ENCODE assay signal across 8 mouse cellular contexts in the genomic region with DNA sequence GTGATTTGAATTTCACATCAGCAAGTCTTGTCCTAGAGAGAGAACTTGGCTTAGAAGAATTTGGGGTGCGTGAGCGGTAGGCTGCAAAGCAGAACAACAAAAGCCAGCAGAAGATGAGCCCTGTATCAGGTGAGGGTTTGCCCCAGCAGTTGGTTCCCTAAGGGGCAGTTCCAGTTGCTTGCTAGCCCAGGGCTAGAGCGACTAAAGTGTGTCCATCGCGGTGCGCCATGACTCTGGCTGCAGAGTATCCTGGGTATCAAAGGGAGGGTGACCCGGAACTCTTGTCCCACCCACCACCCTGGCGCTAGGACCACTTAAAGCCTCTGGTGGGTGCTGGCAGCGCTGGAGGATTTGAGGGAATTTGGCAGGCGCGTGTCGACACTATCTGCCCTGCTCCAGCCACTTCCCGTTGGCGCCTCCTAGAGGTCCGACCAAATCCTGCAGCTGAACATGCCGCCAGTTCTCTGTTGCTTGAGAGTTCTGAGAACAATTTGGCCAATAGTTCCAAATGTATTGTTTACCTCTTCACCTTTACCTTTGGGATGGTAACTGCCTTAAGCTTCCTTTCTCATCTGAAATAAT. TPM values are rescaled to one million over a fixed set of nuclear protein-coding genes. Genes with fewer than 3 reads are reported as not detected.
DNase-seq lines count a peak whose midpoint lies in the region; ATAC-seq lines count a peak whose summit lies in the region.

No protein-coding gene starts in this region.

- intact Hi-C loops in gastrocnemius, postnatal 36 days (cut with DNase I): loop anchor here (5.0 kb wide), 1 partner anchor 37 kb away; no protein-coding TSS in a partner anchor
- intact Hi-C loops in left cerebral cortex, postnatal 10 days (cut with DNase I): no loop called here

- ATAC-seq in inflammation-experienced regulatory T-cells, adult 6 months: peak; percentile 91
- peak; percentile 94 for ATAC-seq in megakaryocyte progenitor cell, adult 5-6 weeks (replicated peaks; ENCODE audit: poor library complexity)

- DNase-seq in adrenal gland, adult 18-20 months (ENCODE audit: low spot score in 2 of 2): peak; percentile 85 to 89
- peak; percentile 88 for DNase-seq in embryo, embryonic 10.5 days (ENCODE audit: low spot score)
- DNase-seq in gastrocnemius, postnatal 36 days: peak; percentile 85 to 87
- DNase-seq in left cerebral cortex, postnatal 10 days (ENCODE audit: extremely low spot score in 1 of 2, low spot score in 2 of 2): peak; percentile 81 to 88
- DNase-seq in right cerebral cortex, postnatal 14 days: peak; percentile 82
- peak; percentile 81 for DNase-seq in urinary bladder, postnatal 36 days (ENCODE audit: low spot score in 2 of 2)

RNA-seq across cellular contexts. Expression of gene Sema6c, which starts 13.8 kb away (rescaled TPM):
- total RNA-seq in adrenal gland, adult 18-20 months (2021): 1 to 10 TPM; 1.6 to 2.5 TPM
- total RNA-seq in gastrocnemius, postnatal 36 days (2021): 10 to 100 TPM; 96.3 to 98.2 TPM
- polyA plus RNA-seq in inflammation-experienced regulatory T-cells, adult 6 months (2017; shearing (Covaris generic)): under 1 TPM in 1 of 3 experiments, not detected in 2; 0.16 TPM
- 10 to 100 TPM; 60.5 to 73.6 TPM for total RNA-seq in left cerebral cortex, postnatal 10 days (2021)
- total RNA-seq in megakaryocyte progenitor cell, adult 5-6 weeks (2015): 0.05 and 0.07 TPM in 2 replicates
- not detected in 2 replicates for total RNA-seq in megakaryocyte progenitor cell, adult 5-6 weeks (2017)

RNA-seq across cellular contexts. Expression of gene Tnfaip8l2, which starts 31.9 kb away (rescaled TPM):
- 1 to 10 TPM; 3.0 to 4.5 TPM for total RNA-seq in adrenal gland, adult 18-20 months (2021)
- under 1 TPM; 0.38 to 0.69 TPM for total RNA-seq in gastrocnemius, postnatal 36 days (2021)
- polyA plus RNA-seq in inflammation-experienced regulatory T-cells, adult 6 months (2017; shearing (Covaris generic)): 100 to 1,000 TPM; 180 to 236 (median 220) TPM
- total RNA-seq in left cerebral cortex, postnatal 10 days (2021): 1 to 10 TPM; 2.7 to 2.8 TPM
- 17.9 and 18.7 TPM in 2 replicates for total RNA-seq in megakaryocyte progenitor cell, adult 5-6 weeks (2015)
- 17.8 and 25.1 TPM in 2 replicates for total RNA-seq in megakaryocyte progenitor cell, adult 5-6 weeks (2017)

RNA-seq across cellular contexts. Expression of gene Lysmd1, which starts 40.2 kb away (rescaled TPM):
- total RNA-seq in adrenal gland, adult 18-20 months (2021): 1 to 10 TPM; 6.6 to 7.8 TPM
- total RNA-seq in gastrocnemius, postnatal 36 days (2021): 1 to 10 TPM; 6.4 to 8.2 TPM
- 10 to 100 TPM; 14.6 to 32.0 (median 30.8) TPM for polyA plus RNA-seq in inflammation-experienced regulatory T-cells, adult 6 months (2017; shearing (Covaris generic))
- total RNA-seq in left cerebral cortex, postnatal 10 days (2021): 10 to 100 TPM; 23.2 to 23.5 TPM
- total RNA-seq in megakaryocyte progenitor cell, adult 5-6 weeks (2015): 3.1 and 3.6 TPM in 2 replicates
- total RNA-seq in megakaryocyte progenitor cell, adult 5-6 weeks (2017): 3.8 and 4.3 TPM in 2 replicates

RNA-seq across cellular contexts. Expression of gene Scnm1, which starts 40.3 kb away (rescaled TPM):
- 10 to 100 TPM; 25.6 to 33.4 TPM for total RNA-seq in adrenal gland, adult 18-20 months (2021)
- 10 to 100 TPM; 21.7 to 27.3 TPM for total RNA-seq in gastrocnemius, postnatal 36 days (2021)
- 100 to 1,000 TPM in 2 of 3 experiments, 10 to 100 TPM in 1; 81.4 to 113 (median 106) TPM for polyA plus RNA-seq in inflammation-experienced regulatory T-cells, adult 6 months (2017; shearing (Covaris generic))
- total RNA-seq in left cerebral cortex, postnatal 10 days (2021): 10 to 100 TPM; 30.5 to 36.6 TPM
- 43.4 and 45.8 TPM in 2 replicates for total RNA-seq in megakaryocyte progenitor cell, adult 5-6 weeks (2015)
- total RNA-seq in megakaryocyte progenitor cell, adult 5-6 weeks (2017): 66.0 and 85.7 TPM in 2 replicates

RNA-seq across cellular contexts. Expression of gene Gabpb2, which starts 43.6 kb away (rescaled TPM):
- total RNA-seq in adrenal gland, adult 18-20 months (2021): 10 to 100 TPM; 21.4 to 22.1 TPM
- 1 to 10 TPM; 6.6 to 8.0 TPM for total RNA-seq in gastrocnemius, postnatal 36 days (2021)
- polyA plus RNA-seq in inflammation-experienced regulatory T-cells, adult 6 months (2017; shearing (Covaris generic)): 10 to 100 TPM; 28.0 to 52.1 (median 31.8) TPM
- 1 to 10 TPM; 7.6 to 8.5 TPM for total RNA-seq in left cerebral cortex, postnatal 10 days (2021)
- total RNA-seq in megakaryocyte progenitor cell, adult 5-6 weeks (2015): 28.5 and 29.3 TPM in 2 replicates
- 43.1 and 57.7 TPM in 2 replicates for total RNA-seq in megakaryocyte progenitor cell, adult 5-6 weeks (2017)

Comparison
In these comparisons a context has a peak if more than half of its experiments do, and no peak if none do; other contexts are left out.
1. Peak in every context shown above with its lines: DNase-seq and ATAC-seq.
2. RNA of gene Sema6c, which starts 13.8 kb away (total RNA-seq): 96.3 to 98.2 TPM in gastrocnemius, postnatal 36 days and 60.5 to 73.6 TPM in left cerebral cortex, postnatal 10 days; 1.6 to 2.5 TPM in adrenal gland, adult 18-20 months and 0.05 to 0.07 TPM in megakaryocyte progenitor cell, adult 5-6 weeks; every median in the first group is over 10 times any median in the second.